Mouse (Mus musculus) frontal cortex, adult (tissue): ENCODE results near the gene Tas1r2.

ENCODE experiments used
- ATAC-seq: cut with Nextera tagmentation; 2 replicates; pipeline ENCODE4 v1.9.2; 2017; ENCODE audit warnings: mild to moderate bottlenecking, moderate library complexity, mixed read lengths; ENCODE audit not compliant: low TSS enrichment

Gene Tas1r2

DNA sequence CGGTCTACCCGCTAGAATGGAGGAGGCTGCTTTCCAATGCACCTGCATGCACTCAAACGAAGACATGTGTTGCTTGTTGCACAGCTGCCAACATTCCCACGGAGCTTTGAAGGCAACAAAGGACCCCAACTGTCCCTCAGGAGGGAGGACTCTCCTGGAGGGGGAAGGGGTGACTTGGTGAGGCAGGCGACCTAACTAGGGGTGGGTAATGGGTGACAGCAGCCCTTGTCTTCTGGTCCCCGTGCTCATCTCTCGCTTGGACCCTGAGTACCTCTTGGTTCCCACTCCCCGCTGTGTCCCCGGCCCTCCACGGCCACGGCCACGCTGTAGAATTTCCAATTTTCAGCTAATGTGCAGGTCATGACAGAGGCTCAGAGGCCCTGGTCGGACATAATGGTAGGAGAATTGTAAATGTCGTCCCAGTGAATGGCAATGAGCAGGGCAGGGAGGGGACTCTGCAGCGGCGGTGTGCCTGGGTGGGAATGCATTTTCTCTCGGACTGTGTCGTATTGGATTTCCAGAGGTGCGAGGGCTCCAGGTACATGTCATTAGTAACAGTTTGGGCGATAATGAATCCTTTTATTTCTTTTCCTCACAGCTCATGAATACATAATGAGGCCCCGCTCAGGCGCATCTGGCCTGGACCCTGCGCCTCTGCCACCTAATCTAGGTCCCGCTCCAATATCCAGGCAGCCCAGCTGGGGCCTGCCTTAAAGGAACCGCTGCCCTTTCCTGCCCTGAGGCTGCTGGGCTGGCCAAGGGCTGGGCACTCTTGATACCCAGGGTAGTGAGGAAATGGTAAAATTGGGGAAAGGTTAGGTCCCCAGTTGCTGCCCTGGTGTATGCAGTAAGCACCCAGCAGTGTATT, 57.4 kb downstream of the Tas1r2 start:
- ATAC-seq, result no peak

DNA sequence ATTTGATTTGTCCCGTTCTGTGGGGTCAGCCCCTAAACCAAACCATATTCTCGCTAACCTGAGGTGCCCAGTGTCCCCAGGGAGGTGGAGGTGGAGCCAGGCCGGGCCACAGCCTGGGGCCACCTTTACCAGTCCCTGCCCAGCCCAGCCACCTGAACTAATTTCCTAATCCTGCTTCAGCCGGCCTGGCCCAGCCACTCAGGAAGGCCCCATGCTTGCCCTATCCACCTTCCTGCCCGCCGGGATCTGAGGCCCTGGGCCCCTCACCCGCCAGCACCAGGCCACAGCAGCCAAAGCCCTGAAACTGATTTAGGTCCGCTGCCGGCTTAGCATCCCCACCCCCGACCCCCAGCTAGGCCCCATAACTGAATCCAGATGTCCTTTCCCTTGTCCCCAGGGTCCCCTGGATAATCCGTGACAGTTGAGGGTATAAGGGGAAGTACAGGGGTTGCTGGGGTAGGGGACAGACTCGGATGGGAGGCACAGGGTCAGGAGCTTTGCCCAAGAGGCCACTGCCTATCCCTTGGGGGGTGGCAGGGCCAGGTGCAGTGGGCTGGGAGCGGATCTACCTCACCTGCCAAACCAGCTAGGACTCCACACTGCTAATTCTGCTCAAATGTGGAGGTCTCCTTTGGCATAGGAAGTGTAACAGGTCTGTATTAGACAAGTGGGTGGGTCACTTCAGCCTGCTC, 62.0 kb downstream of the Tas1r2 start:
- no peak for ATAC-seq

DNA sequence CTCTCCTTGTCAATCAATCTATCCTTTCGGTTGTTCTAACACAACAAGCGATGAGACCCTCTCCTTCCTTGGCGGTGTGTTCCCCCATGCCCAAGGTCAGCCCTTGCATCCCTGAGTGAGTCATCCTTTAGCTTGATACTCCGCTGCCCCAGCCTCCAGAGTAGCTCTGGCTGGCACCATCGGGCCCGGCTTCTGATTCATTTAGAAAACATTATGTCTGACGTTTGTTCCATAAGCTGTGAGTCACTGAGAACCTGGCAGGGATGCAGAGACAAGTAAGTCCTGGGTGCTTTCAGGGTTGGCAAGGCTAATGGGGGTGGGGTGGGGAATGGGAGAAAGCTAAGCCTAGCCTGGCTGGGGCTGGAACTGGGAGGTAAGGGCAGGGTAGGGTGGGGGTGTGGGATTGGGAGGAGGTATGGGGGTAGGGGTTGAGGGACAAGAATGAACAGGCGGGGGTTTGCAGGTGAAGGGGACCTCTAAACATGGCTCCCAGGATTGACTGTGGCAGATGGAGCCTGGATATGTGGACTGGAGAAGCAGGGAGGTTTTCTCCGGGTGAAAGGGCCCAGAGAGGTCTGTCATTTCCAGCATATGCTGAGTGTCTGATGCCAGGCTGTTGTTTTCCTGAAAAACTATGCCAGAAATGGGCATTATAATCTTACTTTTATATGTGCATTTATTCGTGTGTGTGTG, 63.3 kb downstream of the Tas1r2 start:
- peak; percentile 85; the same call in 1 of the 2 replicates for ATAC-seq

DNA sequence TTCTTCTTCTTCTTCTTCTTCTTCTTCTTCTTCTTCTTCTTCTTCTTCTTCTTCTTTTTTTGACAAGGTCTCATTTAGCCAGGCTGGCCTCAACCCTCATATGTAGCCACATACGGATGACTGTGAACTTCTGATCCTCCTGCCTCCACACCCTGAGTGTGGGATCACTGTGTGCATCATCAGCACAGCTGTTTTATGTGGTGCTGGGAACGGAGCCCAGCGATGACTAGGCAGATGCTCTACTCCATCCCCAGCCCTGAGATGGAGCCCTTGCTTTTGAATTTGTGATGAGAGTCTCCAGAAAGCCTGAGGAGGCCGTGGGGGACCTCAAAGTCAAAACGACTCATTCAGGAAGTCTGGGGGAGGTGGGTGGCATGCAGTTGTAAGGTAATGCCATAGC, 65.6 kb downstream of the Tas1r2 start:
- no peak for ATAC-seq
